Mouse (Mus musculus): ENCODE measurements around the gene Pde4dip. TPM values are rescaled to one million over a fixed set of nuclear protein-coding genes. Genes with fewer than 3 reads are reported as not detected.

Pde4dip gene
- 8.9 and 9.9 TPM in 2 replicates for polyA plus RNA-seq (2016; fragmentation: Nextera tagmentation; extraction: Ambion mirVana)

GRCm38 (mm10) chr3:97888168-97888901 is at the start of gene Pde4dip:
TSS of gene Pde4dip (minus strand) at chr3:97888707.
- Histone ChIP-seq H3K27ac (no peak within 1 kb of the TSS), H3K27me3 (replicated peaks) (peaks cover 70% of the 10 kb centered on the region), H3K9me3 (replicated peaks) (no peaks in the 10 kb centered on the region), H3K36me3 (no peaks in the 10 kb centered on the region), H3K4me1 (peaks cover 11% of the 10 kb centered on the region; the same call in 1 of the 2 replicates), H3K4me3 (peak within 1 kb of the TSS; percentile 40), H3K9ac (no peak within 1 kb of the TSS), H3K4me2 (peak within 1 kb of the TSS; percentile 64)
- WGBS (ENCODE audit: insufficient replicate concordance): 3% methylated on average over 44 of the region's 44 CpGs
- ATAC-seq: no peak

DNA sequence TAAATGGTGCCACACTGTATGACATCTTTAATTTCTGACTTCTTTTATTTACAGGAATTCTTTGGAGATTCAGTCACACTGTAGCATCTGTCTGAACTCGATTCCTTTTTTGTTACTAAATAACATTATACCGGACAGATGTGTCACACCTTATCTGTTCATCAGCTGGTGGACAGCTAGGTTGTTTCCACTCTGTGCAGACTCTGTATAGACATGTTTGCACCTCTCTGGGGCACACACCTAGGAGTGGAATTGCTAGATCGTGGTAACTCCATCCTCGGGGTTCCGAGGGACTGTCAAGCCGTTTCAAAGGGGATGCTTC is 49.4 kb upstream of the Pde4dip start:
- no peaks in the 10 kb centered on the region; the same call in 1 of the 2 replicates for H3K27me3 ChIP-seq (replicated peaks)
- H3K4me1 ChIP-seq: peaks cover 80% of the 10 kb centered on the region
- 46% methylated on average over 6 of the region's 6 CpGs for WGBS (ENCODE audit: insufficient replicate concordance)
- H3K27ac ChIP-seq: 0 out of 2 replicates have a peak overlapping the region, but pooled peaks have one; percentile 56
- H3K9ac ChIP-seq: 0 out of 2 replicates have a peak overlapping the region, but pooled peaks have one; percentile 20
- peak overlapping the region; percentile 36; the same call in 1 of the 2 replicates for H3K4me2 ChIP-seq
- ATAC-seq: peak; percentile 36; the same call in 1 of the 2 replicates
- H3K4me3 ChIP-seq: no peak overlapping the region
- no peaks in the 10 kb centered on the region for H3K36me3 ChIP-seq
- no peaks in the 10 kb centered on the region for H3K9me3 ChIP-seq (replicated peaks)

DNA sequence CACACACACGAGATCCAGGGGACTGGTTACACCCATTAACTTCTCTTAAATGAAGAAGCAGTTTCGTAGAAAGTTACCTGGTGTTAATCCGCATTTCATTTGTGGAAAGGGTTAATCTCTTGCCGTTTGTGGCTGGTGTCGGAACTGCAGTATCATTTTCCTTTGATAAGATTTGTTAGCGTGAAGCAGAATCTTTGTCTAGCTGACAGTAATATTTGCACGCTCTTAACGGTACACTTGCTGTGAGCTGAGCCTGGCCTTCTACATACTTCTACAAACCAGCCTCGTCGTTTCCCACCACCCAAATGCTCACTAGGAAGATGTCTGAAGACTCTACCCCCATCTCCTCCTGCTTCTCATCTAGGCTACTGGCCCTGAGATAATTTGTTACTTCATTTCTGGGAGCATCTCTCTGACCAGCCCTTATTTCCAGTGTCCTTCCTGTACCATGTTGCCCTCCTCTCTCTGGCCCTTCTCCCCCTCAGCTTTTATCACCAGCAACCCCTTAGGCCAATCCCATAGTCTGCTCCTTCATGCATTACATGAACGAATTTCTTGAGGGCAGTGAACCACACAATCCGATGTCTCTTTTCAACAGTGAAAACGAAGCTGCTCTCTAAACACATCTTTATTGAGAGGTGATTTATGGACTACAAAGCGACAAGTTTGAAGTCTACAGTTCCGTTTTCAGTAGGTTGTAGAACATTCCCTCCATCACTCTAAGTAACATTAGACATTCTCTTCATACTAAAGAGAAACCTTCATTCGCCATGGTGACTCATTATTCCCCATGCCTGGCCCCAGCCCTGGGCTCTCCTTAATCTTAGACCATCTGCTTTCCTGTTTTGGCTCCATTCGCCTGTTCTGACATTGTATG is 48.8 kb upstream of the Pde4dip start:
- peak overlapping the region; percentile 36 for H3K4me2 ChIP-seq
- ATAC-seq: peak; percentile 35; the same call in 1 of the 2 replicates
- peaks cover 80% of the 10 kb centered on the region for H3K4me1 ChIP-seq
- no peaks in the 10 kb centered on the region; the same call in 1 of the 2 replicates for H3K27me3 ChIP-seq (replicated peaks)
- H3K4me3 ChIP-seq: no peak overlapping the region
- H3K9me3 ChIP-seq (replicated peaks): no peaks in the 10 kb centered on the region
- 0 out of 2 replicates have a peak overlapping the region, but pooled peaks have one; percentile 20 for H3K9ac ChIP-seq
- peak overlapping the region; percentile 56; the same call in 1 of the 2 replicates for H3K27ac ChIP-seq
- H3K36me3 ChIP-seq: no peaks in the 10 kb centered on the region
- WGBS (ENCODE audit: insufficient replicate concordance): 27% methylated on average over 17 of the region's 17 CpGs

DNA sequence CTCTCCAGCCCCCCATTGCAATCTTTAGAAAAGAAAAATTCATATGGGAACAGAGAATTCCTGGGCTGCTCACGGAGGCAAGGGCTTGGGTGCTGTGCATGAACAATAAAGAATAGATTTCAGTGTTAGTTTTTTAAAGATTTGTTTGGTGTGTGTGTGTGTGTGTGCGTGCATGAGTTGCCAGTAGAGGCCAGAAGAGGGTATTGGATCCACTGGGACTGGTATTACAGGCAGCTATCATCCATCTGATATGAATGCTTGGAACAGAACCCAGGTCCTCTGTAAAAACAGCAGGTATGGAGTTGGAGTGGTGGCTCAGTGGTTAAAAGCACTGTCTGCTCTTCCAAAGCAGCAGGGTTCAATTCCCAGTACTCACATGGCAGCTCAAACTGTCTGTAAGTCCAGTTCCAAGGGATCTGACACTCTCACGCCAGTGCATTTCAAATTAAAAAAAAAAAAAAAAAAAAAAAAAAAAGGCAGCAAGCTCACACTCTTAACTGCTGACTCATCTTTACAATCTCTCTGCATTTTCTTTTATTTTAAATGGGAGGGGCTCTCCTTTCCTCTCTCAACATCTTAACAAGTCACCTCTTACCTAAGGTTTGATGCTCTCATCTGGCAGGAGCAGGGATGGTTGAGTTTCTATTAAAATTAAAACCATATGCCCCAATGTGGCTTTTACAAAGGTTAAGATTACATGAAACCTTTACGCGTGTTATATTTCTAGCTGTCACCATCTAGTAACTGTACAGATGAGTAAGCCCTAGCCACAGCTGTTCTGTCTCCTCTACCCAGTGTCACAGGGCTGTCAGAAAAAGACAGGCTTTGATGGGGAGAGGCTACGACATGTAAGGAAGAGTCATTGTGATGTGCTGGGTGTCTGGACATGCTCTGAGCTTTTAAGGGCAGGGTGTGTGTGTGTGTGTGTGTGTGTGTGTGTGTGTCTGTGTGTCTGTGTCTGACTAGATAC is 46.1 kb upstream of the Pde4dip start:
- H3K4me1 ChIP-seq: peaks cover 79% of the 10 kb centered on the region
- H3K4me3 ChIP-seq: no peak overlapping the region
- WGBS (ENCODE audit: insufficient replicate concordance): 78% methylated on average over 6 of the region's 6 CpGs
- no peaks in the 10 kb centered on the region for H3K9me3 ChIP-seq (replicated peaks)
- H3K27me3 ChIP-seq (replicated peaks): no peaks in the 10 kb centered on the region; the same call in 1 of the 2 replicates
- no peaks in the 10 kb centered on the region for H3K36me3 ChIP-seq
- H3K27ac ChIP-seq: no peak overlapping the region
- no peak overlapping the region for H3K4me2 ChIP-seq
- ATAC-seq: no peak
- no peak overlapping the region for H3K9ac ChIP-seq

DNA sequence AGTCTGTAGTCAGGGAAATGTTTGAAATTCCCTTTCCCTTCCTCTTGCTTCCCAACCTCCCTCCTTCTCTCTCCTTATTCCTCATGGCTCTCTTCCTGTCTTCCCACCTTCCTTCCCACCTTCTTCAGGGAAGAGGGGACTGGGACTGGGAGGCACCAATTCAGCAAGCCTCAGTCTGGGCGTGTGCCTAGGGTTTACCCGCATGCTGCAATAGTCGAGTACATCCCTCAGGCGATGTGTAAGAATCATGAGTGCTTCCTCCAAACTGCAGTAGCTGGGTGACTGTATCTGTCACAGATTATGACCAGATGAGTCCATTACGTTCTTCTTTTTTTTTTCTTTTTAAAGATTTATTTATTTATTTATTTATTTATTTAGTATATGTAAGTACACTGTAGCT is 45.3 kb upstream of the Pde4dip start:
- H3K27me3 ChIP-seq (replicated peaks): no peaks in the 10 kb centered on the region; the same call in 1 of the 2 replicates
- no peaks in the 10 kb centered on the region for H3K36me3 ChIP-seq
- no peak overlapping the region for H3K9ac ChIP-seq
- no peak overlapping the region for H3K4me3 ChIP-seq
- H3K4me2 ChIP-seq: 0 out of 2 replicates have a peak overlapping the region, but pooled peaks have one; percentile 58
- H3K9me3 ChIP-seq (replicated peaks): no peaks in the 10 kb centered on the region
- WGBS (ENCODE audit: insufficient replicate concordance): 77% methylated on average over 5 of the region's 5 CpGs
- ATAC-seq: no peak
- H3K4me1 ChIP-seq: peaks cover 79% of the 10 kb centered on the region
- no peak overlapping the region for H3K27ac ChIP-seq

DNA sequence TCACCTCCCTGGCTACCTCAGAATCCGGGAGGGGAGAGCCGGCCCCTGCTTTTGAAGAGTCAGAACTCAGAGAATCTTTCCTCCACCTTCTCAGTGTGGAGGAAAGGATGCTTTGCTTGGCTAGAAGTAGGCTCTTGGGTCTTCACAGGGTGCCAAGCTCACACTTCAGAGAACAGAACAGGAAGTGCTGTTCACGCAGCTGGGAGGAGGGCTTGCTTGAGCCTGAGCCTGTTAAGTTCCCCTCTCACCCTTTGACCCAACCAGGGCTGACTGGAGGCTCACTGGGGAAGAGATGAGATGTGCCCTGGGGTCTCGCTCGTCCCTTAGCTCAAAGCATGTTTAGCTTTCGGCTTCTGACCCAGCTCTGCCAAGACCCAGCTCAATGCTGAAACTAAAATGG is 44.7 kb upstream of the Pde4dip start:
- ATAC-seq: no peak
- Histone ChIP-seq H3K9ac (no peak overlapping the region), H3K4me1 (peaks cover 76% of the 10 kb centered on the region), H3K27me3 (replicated peaks) (no peaks in the 10 kb centered on the region; the same call in 1 of the 2 replicates), H3K4me3 (no peak overlapping the region), H3K36me3 (no peaks in the 10 kb centered on the region), H3K27ac (no peak overlapping the region), H3K4me2 (peak overlapping the region; percentile 58), H3K9me3 (replicated peaks) (no peaks in the 10 kb centered on the region)
- 23% methylated on average over 6 of the region's 6 CpGs for WGBS (ENCODE audit: insufficient replicate concordance)

- H3K9ac ChIP-seq: no peak overlapping the region; the same call in 1 of the 2 replicates
- H3K4me2 ChIP-seq: peak overlapping the region; percentile 58
- 19% methylated on average over 11 of the region's 11 CpGs for WGBS (ENCODE audit: insufficient replicate concordance)
Measured at GRCm38 (mm10) chr3:97932771-97933170, 44.3 kb upstream of the Pde4dip start.

DNA sequence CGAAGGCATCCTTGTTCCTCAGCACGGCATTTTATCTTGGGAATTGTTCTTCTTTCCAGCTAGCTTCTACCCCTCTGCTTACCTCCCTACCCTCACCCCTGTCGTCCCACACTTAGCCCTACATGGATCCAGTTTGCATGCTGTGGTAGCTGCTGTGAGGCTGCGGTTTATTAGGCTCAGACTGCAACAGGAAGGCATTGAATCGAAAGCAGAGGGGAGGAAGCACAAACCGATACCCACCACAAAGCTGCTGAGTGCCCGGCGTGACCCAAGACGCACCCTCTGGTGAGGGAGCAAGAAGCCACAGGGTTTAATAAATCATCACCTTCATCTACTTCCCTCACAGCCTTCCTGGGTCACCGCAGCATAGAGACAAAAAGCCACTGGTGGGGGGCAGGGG is 43.6 kb upstream of the Pde4dip start:
- H3K36me3 ChIP-seq: no peaks in the 10 kb centered on the region
- peak overlapping the region; percentile 21 for H3K4me3 ChIP-seq
- H3K9me3 ChIP-seq (replicated peaks): no peaks in the 10 kb centered on the region
- 7% methylated on average over 10 of the region's 10 CpGs for WGBS (ENCODE audit: insufficient replicate concordance)
- no peak overlapping the region for H3K27ac ChIP-seq
- H3K27me3 ChIP-seq (replicated peaks): no peaks in the 10 kb centered on the region; the same call in 1 of the 2 replicates
- ATAC-seq: no peak
- peak overlapping the region; percentile 58 for H3K4me2 ChIP-seq
- H3K9ac ChIP-seq: 0 out of 2 replicates have a peak overlapping the region, but pooled peaks have one; percentile 10
- H3K4me1 ChIP-seq: peaks cover 76% of the 10 kb centered on the region

More at GRCm38 (mm10) chr3:97932771-97933170, 44.3 kb upstream of the Pde4dip start:
- H3K36me3 ChIP-seq: no peaks in the 10 kb centered on the region
- H3K4me3 ChIP-seq: 0 out of 2 replicates have a peak overlapping the region, but pooled peaks have one; percentile 21
- peaks cover 76% of the 10 kb centered on the region for H3K4me1 ChIP-seq
- no peaks in the 10 kb centered on the region for H3K9me3 ChIP-seq (replicated peaks)
- no peak for ATAC-seq
- H3K27ac ChIP-seq: no peak overlapping the region
- H3K27me3 ChIP-seq (replicated peaks): no peaks in the 10 kb centered on the region; the same call in 1 of the 2 replicates

DNA sequence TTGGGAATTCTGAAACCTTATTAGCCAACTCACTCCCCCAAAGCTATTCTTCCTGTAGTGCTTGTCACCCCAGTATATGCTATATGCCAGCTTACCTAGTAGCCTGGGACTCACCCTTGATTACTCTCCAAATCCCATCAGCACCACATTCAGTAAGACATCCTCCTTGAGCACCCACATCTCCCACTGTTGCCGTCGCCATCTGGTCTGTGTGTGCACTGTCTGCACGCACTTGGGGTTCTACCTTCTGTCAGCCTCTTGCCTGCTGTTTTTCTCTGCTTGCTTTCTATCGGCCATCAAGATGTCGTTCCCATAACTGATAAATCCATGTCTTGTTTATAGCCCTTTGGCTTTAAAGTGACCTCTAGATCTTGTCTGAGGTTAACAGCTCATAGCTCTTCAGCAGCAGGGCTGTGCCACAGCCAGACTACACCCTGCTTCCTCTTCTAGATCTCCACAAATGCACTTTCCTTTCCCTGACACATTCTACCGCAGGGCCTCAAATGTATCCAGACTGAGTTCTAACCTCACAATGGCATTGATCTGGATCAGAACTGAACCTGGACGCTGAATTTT is 42.9 kb upstream of the Pde4dip start:
- H3K27me3 ChIP-seq (replicated peaks): no peaks in the 10 kb centered on the region; the same call in 1 of the 2 replicates
- no peak overlapping the region for H3K27ac ChIP-seq
- H3K4me3 ChIP-seq: no peak overlapping the region
- H3K4me1 ChIP-seq: peaks cover 74% of the 10 kb centered on the region
- H3K9me3 ChIP-seq (replicated peaks): no peaks in the 10 kb centered on the region
- H3K9ac ChIP-seq: no peak overlapping the region
- H3K4me2 ChIP-seq: peak overlapping the region; percentile 58
- whole genome bisulfite sequencing (ENCODE audit: insufficient replicate concordance): 54% methylated on average over 7 of the region's 7 CpGs
- no peak for ATAC-seq
- no peaks in the 10 kb centered on the region for H3K36me3 ChIP-seq

- H3K4me3 ChIP-seq: no peak overlapping the region
Measured at GRCm38 (mm10) chr3:97930787-97931158, 42.3 kb upstream of the Pde4dip start.

More at GRCm38 (mm10) chr3:97930787-97931158, 42.3 kb upstream of the Pde4dip start:
- Histone ChIP-seq H3K4me1 (peaks cover 73% of the 10 kb centered on the region), H3K36me3 (no peaks in the 10 kb centered on the region), H3K9ac (no peak overlapping the region), H3K4me2 (0 out of 2 replicates have a peak overlapping the region, but pooled peaks have one; percentile 4), H3K27me3 (replicated peaks) (no peaks in the 10 kb centered on the region; the same call in 1 of the 2 replicates), H3K9me3 (replicated peaks) (no peaks in the 10 kb centered on the region), H3K27ac (no peak overlapping the region)
- WGBS (ENCODE audit: insufficient replicate concordance): 72% methylated on average over 8 of the region's 8 CpGs
- no peak for ATAC-seq

Measured in liver, embryonic 12.5 days (tissue).